Mouse (Mus musculus) heart, embryonic 12.5 days (tissue): ENCODE data around the gene Atg2a. TPM values are rescaled to one million over a fixed set of nuclear protein-coding genes. Genes with fewer than 3 reads are reported as not detected.

Source experiments
- ATAC-seq: fragments of 200-750 bp; cut with Nextera tagmentation; 2 replicates; pipeline ENCODE4 v1.8.0; 2017; ENCODE audit warnings: moderate TSS enrichment, moderate library complexity; ENCODE audit not compliant: insufficient number of reproducible peaks, low FRiP score
- H3K27ac ChIP-seq: fragments of 300-500 bp; sonication (generic); 2 replicates; pipeline ENCODE4 v1.5.1; 2016; ENCODE audit warnings: mild to moderate bottlenecking, moderate library complexity; ENCODE audit not compliant: poor library complexity, severe bottlenecking
- H3K27me3 ChIP-seq: fragments of 300-500 bp; sonication (generic); replicated peaks from 2 replicates; pipeline ENCODE4 v1.6.1; 2016; ENCODE audit warnings: mild to moderate bottlenecking, moderate library complexity
- H3K36me3 ChIP-seq: fragments of 300-500 bp; sonication (generic); 2 replicates; pipeline ENCODE4 v1.6.1; 2016; ENCODE audit warnings: mild to moderate bottlenecking, moderate library complexity
- H3K4me1 ChIP-seq: fragments of 300-500 bp; sonication (generic); replicated peaks from 2 replicates; pipeline ENCODE4 v1.6.1; 2016; ENCODE audit warnings: mild to moderate bottlenecking
- H3K4me2 ChIP-seq: fragments of 300-500 bp; sonication (generic); 2 replicates; pipeline ENCODE4 v1.6.1; 2016; ENCODE audit warnings: mild to moderate bottlenecking, moderate library complexity
- H3K4me3 ChIP-seq: fragments of 300-500 bp; sonication (generic); 2 replicates; pipeline ENCODE4 v1.5.1; 2016; ENCODE audit warnings: mild to moderate bottlenecking
- H3K9ac ChIP-seq: fragments of 300-500 bp; sonication (generic); 2 replicates; pipeline ENCODE4 v1.6.1; 2016; ENCODE audit warnings: mild to moderate bottlenecking, moderate library complexity
- H3K9me3 ChIP-seq: fragments of 300-500 bp; sonication (generic); replicated peaks from 2 replicates; pipeline ENCODE4 v1.6.1; 2016; ENCODE audit warnings: mild to moderate bottlenecking, moderate library complexity
- WGBS: fragments of 180-500 bp; shearing (Covaris S2); methylation state at CpG from one replicate; pipeline ENCODE4 v1.1.7; 2016; 5-methylcytosine and 5-hydroxymethylcytosine counted together
- polyA plus RNA-seq: library from polyadenylated mRNA; unstranded; fragments of >200 nt; fragmentation: Nextera tagmentation; extraction: Ambion mirVana; gene quantifications from 2 replicates; pipeline ENCODE4 v1.2.1, GENCODE M21; 2016

The Atg2a gene
- polyA plus RNA-seq, 1 experiment from 2014 or later = 10.9 TPM

GRCm38 (mm10) chr19:6247526-6248300, 6.2 kb downstream of the Atg2a start:
- no peaks in the 10 kb centered on the region for H3K27me3 ChIP-seq
- H3K27ac ChIP-seq = no peak overlapping the region
- H3K4me3 ChIP-seq = no peak overlapping the region
- no peak overlapping the region for H3K9ac ChIP-seq
- 87% methylated on average over 29 of the region's 29 CpGs for WGBS
- peaks cover 82% of the 10 kb centered on the region for H3K36me3 ChIP-seq
- H3K9me3 ChIP-seq = no peaks in the 10 kb centered on the region
- H3K4me1 ChIP-seq = peaks cover 1% of the 10 kb centered on the region
- no peak for ATAC-seq
- no peak overlapping the region for H3K4me2 ChIP-seq

DNA sequence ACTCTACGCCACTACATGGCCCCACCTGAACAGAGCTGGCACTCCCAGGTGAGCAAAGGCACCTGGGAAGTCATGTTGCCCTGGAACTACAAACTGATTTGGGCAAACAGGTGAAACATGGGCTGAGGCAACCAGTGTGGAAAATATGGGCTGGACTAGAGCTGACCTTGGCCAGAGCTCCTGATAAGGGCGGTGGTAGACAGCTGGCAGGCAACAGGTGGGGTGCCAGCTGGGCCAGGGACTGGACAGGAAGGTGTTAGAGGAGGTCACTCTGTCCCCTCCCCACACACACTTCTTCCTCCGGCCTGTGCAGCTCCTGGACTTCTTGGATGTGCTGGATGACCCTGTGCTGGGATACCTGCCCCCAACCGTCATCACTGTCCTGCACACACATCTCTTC, 11.6 kb downstream of the Atg2a start:
- Histone ChIP-seq H3K27ac (no peak overlapping the region), H3K9me3 (no peaks in the 10 kb centered on the region), H3K27me3 (no peaks in the 10 kb centered on the region), H3K4me2 (no peak overlapping the region), H3K9ac (no peak overlapping the region), H3K4me3 (no peak overlapping the region), H3K36me3 (peaks cover 93% of the 10 kb centered on the region), H3K4me1 (no peaks in the 10 kb centered on the region)
- ATAC-seq = no peak
- WGBS = 90% methylated on average over 4 of the region's 4 CpGs

DNA sequence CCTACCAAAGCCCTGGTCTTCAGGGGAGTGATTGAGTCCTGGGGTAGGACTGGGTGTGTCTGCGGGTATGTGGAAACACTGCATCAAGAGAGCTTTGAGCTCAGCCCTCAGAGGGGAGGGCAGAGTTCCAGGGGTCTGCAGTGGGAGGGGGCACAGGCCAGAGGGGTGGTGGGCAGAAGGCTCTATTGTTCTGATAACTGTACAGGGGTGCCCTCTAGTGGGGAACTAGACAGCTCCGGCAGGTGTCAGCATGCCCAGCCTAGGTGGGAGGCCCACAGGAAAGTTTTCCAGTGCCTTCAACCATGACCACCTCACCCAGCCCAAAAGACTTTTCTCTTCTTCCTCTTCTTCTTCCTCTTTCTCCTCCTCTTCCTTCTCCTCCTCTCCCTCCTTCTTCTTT, 19.0 kb downstream of the Atg2a start:
- Histone ChIP-seq H3K9ac (no peak overlapping the region), H3K9me3 (peaks cover 4% of the 10 kb centered on the region; the same call in 1 of the 2 replicates), H3K4me1 (no peaks in the 10 kb centered on the region), H3K27me3 (no peaks in the 10 kb centered on the region), H3K4me2 (no peak overlapping the region), H3K4me3 (no peak overlapping the region), H3K27ac (no peak overlapping the region), H3K36me3 (peaks cover 69% of the 10 kb centered on the region)
- 79% methylated on average over 2 of the region's 2 CpGs for WGBS
- ATAC-seq = no peak

DNA sequence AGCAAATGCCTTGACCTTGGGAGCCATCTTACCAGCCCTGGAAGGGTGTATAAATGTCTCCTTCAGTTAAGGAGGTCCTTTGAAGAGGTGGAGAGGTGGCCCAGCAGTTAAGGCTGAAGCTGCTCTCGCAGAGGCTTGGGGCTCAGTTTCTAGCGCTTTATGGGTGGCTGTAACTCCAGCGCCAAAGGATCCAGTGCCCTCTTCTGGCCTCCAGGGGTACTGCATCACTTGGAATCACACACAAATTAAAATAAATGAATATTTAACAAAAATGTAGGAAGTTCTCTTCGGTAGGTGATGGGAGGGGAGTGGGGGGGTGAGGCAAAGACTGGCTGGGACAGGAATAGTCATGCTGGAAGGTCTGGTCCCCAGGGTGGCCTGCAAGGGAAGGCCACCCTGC, 19.5 kb downstream of the Atg2a start:
- Histone ChIP-seq H3K27ac (no peak overlapping the region), H3K4me1 (no peaks in the 10 kb centered on the region), H3K4me2 (no peak overlapping the region), H3K27me3 (no peaks in the 10 kb centered on the region), H3K9ac (no peak overlapping the region), H3K36me3 (peaks cover 64% of the 10 kb centered on the region), H3K9me3 (peaks cover 4% of the 10 kb centered on the region; the same call in 1 of the 2 replicates), H3K4me3 (no peak overlapping the region)
- WGBS = 78% methylated on average over 4 of the region's 4 CpGs
- no peak for ATAC-seq

GRCm38 (mm10) chr19:6261379-6261778, 19.9 kb downstream of the Atg2a start:
- Histone ChIP-seq H3K9me3 (peaks cover 4% of the 10 kb centered on the region; the same call in 1 of the 2 replicates), H3K27ac (no peak overlapping the region), H3K27me3 (no peaks in the 10 kb centered on the region), H3K36me3 (peaks cover 60% of the 10 kb centered on the region), H3K4me2 (no peak overlapping the region), H3K4me1 (no peaks in the 10 kb centered on the region), H3K4me3 (no peak overlapping the region), H3K9ac (no peak overlapping the region)
- ATAC-seq = no peak
- 91% methylated on average over 14 of the region's 14 CpGs for WGBS

GRCm38 (mm10) chr19:6262222-6262621, 20.8 kb downstream of the Atg2a start:
- no peak overlapping the region for H3K27ac ChIP-seq
- peaks cover 4% of the 10 kb centered on the region; the same call in 1 of the 2 replicates for H3K9me3 ChIP-seq
- H3K4me1 ChIP-seq = no peaks in the 10 kb centered on the region
- 56% methylated on average over 7 of the region's 7 CpGs for WGBS
- no peak for ATAC-seq
- H3K4me2 ChIP-seq = no peak overlapping the region
- no peaks in the 10 kb centered on the region for H3K27me3 ChIP-seq
- peaks cover 51% of the 10 kb centered on the region for H3K36me3 ChIP-seq
- H3K9ac ChIP-seq = no peak overlapping the region
- H3K4me3 ChIP-seq = no peak overlapping the region

- no peak overlapping the region for H3K4me3 ChIP-seq
- no peak for ATAC-seq
- WGBS = 84% methylated on average over 8 of the region's 8 CpGs
Observed at GRCm38 (mm10) chr19:6262839-6263433, 21.5 kb downstream of the Atg2a start.

DNA sequence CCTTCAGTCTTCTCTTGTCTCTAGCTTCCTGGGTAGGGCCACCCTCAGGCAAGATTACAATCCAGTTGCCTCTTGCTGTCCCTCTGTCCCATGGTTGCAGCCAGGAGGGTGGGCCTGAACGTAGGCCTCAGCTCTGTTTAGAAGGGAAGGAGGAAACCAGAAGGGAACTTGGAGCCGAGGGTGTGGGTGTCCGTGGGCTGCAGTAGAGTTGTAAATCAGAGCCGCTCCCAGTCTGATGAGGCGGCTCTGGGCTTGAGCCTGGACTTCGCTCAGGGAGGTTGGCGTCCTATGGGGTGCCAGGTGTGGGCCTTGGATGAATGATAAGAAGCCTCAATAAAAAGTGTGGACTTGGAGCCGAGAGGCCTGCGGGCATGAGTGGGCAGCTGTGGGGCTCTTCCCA, 22.7 kb downstream of the Atg2a start:
- Histone ChIP-seq H3K36me3 (peaks cover 32% of the 10 kb centered on the region), H3K27ac (no peak overlapping the region), H3K9me3 (peaks cover 4% of the 10 kb centered on the region; the same call in 1 of the 2 replicates), H3K9ac (no peak overlapping the region), H3K4me3 (no peak overlapping the region), H3K4me2 (no peak overlapping the region), H3K27me3 (no peaks in the 10 kb centered on the region), H3K4me1 (no peaks in the 10 kb centered on the region)
- WGBS = 72% methylated on average over 9 of the region's 9 CpGs
- ATAC-seq = no peak

More at GRCm38 (mm10) chr19:6262839-6263433, 21.5 kb downstream of the Atg2a start:
- no peaks in the 10 kb centered on the region for H3K4me1 ChIP-seq
- H3K27ac ChIP-seq = no peak overlapping the region
- H3K4me2 ChIP-seq = no peak overlapping the region
- H3K9ac ChIP-seq = no peak overlapping the region
- H3K27me3 ChIP-seq = no peaks in the 10 kb centered on the region
- H3K9me3 ChIP-seq = peaks cover 4% of the 10 kb centered on the region; the same call in 1 of the 2 replicates
- peaks cover 44% of the 10 kb centered on the region for H3K36me3 ChIP-seq

DNA sequence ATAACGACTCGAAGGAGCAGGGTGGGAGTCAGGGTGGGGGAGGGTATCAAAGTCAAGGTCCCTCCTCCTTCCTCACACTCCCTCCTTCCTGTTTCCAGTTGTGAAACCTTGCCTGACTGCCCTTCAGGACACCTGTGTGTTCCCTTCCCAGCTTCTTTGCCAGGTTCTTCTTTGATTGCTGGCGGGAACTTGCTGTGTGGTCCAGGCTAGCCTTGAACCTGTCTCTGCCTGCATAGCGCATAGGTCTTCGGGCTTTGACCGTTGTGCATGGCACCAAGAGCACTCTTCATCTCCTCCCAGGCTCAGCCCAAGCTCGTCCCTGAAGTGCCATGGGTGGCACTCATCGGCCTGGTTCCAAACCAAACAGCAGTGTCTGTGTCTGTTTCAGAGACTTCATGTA, 23.5 kb downstream of the Atg2a start:
- H3K4me1 ChIP-seq = no peaks in the 10 kb centered on the region

DNA sequence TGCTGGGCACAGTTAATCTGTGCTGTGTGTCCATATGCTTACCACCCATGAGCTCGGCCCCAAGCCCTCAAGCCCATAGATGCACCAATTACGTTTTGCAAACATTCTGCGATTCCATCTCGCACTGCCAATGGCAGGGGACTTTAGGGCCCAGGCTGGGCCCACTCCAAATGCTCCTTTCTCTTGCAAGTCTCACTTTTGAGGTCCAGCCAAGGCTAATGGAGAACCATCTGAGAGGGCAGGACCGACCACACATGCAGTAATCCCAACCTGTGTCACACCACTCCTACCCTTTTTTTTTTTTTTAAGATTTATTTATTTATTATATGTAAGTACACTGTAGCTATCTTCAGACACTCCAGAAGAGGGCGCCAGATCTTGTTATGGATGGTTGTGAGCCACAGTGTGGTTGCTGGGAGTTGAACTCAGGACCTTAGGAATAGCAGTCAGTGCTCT, 24.3 kb downstream of the Atg2a start:
- Histone ChIP-seq H3K4me1 (no peaks in the 10 kb centered on the region), H3K9ac (no peak overlapping the region), H3K9me3 (peaks cover 3% of the 10 kb centered on the region; the same call in 1 of the 2 replicates), H3K4me2 (no peak overlapping the region), H3K4me3 (no peak overlapping the region), H3K36me3 (peaks cover 17% of the 10 kb centered on the region), H3K27me3 (0 out of 2 replicates have a peak, but pooled peaks cover 3% of the 10 kb centered on the region), H3K27ac (no peak overlapping the region)
- WGBS = 60% methylated on average over 6 of the region's 6 CpGs
- ATAC-seq = no peak

More for the DNA sequence above, 23.5 kb downstream of the Atg2a start:
- no peak overlapping the region for H3K4me3 ChIP-seq
- peaks cover 4% of the 10 kb centered on the region; the same call in 1 of the 2 replicates for H3K9me3 ChIP-seq
- no peaks in the 10 kb centered on the region for H3K27me3 ChIP-seq
- H3K36me3 ChIP-seq = peaks cover 25% of the 10 kb centered on the region
- no peak overlapping the region for H3K9ac ChIP-seq
- H3K27ac ChIP-seq = no peak overlapping the region
- WGBS = 80% methylated on average over 8 of the region's 8 CpGs
- no peak for ATAC-seq
- H3K4me2 ChIP-seq = no peak overlapping the region
